In genomic region chr12:108904276-108904653, GRCm38 (mm10) we compare ENCODE assay signal across 11 mouse cellular contexts. TPM values are rescaled to one million over a fixed set of nuclear protein-coding genes. Genes with fewer than 3 reads are reported as not detected.
DNase-seq lines count a peak whose midpoint lies in the region; ATAC-seq and TF ChIP-seq lines count a peak whose summit lies in the region.
"Had no signal": no experiment of that assay in that cellular context is flagged by ENCODE, and none has a peak within 500 bp of the region (broad histone marks: within the 10 kb centered on the region; RNA-seq: fewer than 3 reads in every experiment).

No protein-coding gene starts in this region.

- H3K9ac ChIP-seq in forebrain, embryonic 16.5 days (replicated peaks; ENCODE audit: low read depth, low read length): peak overlapping the region; percentile 20; the same call in 1 of the 2 replicates
- no peak overlapping the region for H3K9ac ChIP-seq in forebrain, embryonic 15.5 days (replicated peaks)
- H3K9ac ChIP-seq in hindbrain, embryonic 15.5 days: no peak overlapping the region
- 0 out of 2 replicates have a peak overlapping the region, but pooled peaks have one; percentile 29 for H3K9ac ChIP-seq in midbrain, postnatal 0 days (replicated peaks; ENCODE audit: low read length, poor library complexity, severe bottlenecking)
- H3K9ac ChIP-seq: liver, embryonic 14.5 days; neural tube, embryonic 12.5 days had no signal

- no peak overlapping the region for H3K4me2 ChIP-seq in forebrain, embryonic 16.5 days (ENCODE audit: low read length)
- no peak overlapping the region for H3K4me2 ChIP-seq in forebrain, embryonic 15.5 days (replicated peaks)
- no peak overlapping the region; the same call in 1 of the 2 replicates for H3K4me2 ChIP-seq in hindbrain, embryonic 15.5 days
- peak overlapping the region; percentile 24; the same call in 1 of the 2 replicates for H3K4me2 ChIP-seq in midbrain, postnatal 0 days (ENCODE audit: low read depth, low read length, poor library complexity, severe bottlenecking)
- H3K4me2 ChIP-seq: heart, embryonic 11.5 days; neural tube, embryonic 12.5 days had no signal

- H3K9me3 ChIP-seq in forebrain, embryonic 16.5 days (ENCODE audit: control insufficient read depth, low read length): no peaks in the 10 kb centered on the region
- no peaks in the 10 kb centered on the region for H3K9me3 ChIP-seq in forebrain, embryonic 15.5 days
- H3K9me3 ChIP-seq in hindbrain, embryonic 15.5 days: no peaks in the 10 kb centered on the region
- H3K9me3 ChIP-seq in midbrain, postnatal 0 days (ENCODE audit: low read length): no peaks in the 10 kb centered on the region
- H3K9me3 ChIP-seq: neural tube, embryonic 12.5 days had no signal

- intact Hi-C loops in heart, postnatal 36 days (cut with DNase I): loop anchor here (5.0 kb wide), 2 partner anchors 88 to 1493 kb away; no protein-coding TSS in a partner anchor

- H3K4me1 ChIP-seq in forebrain, embryonic 16.5 days (replicated peaks; ENCODE audit: control insufficient read depth, insufficient read depth, low read length): peaks cover 27% of the 10 kb centered on the region
- H3K4me1 ChIP-seq in forebrain, embryonic 15.5 days: peaks cover 29% of the 10 kb centered on the region
- peaks cover 49% of the 10 kb centered on the region for H3K4me1 ChIP-seq in hindbrain, embryonic 15.5 days (replicated peaks)
- H3K4me1 ChIP-seq in midbrain, postnatal 0 days (ENCODE audit: insufficient read depth, low read length): peaks cover 4% of the 10 kb centered on the region

- no peak for TF ChIP-seq CTCF in midbrain, postnatal 0 days (IDR thresholded peaks at IDR 0.05)

- DNase-seq in adrenal gland, postnatal 25 days: peak; percentile 14
- DNase-seq in midbrain, postnatal 0 days (ENCODE audit: low spot score): no peak
- DNase-seq in thymus, postnatal 4 days: no peak
- no peak for DNase-seq in frontal cortex, adult 2 months (ENCODE audit: extremely low spot score in 1 of 2, low spot score in 1 of 2)
- no peak for DNase-seq in heart, postnatal 36 days

- no peaks in the 10 kb centered on the region for H3K27me3 ChIP-seq in forebrain, embryonic 16.5 days (replicated peaks; ENCODE audit: control insufficient read depth, insufficient read depth, low read length)
- no peaks in the 10 kb centered on the region for H3K27me3 ChIP-seq in forebrain, embryonic 15.5 days
- H3K27me3 ChIP-seq in hindbrain, embryonic 15.5 days: no peaks in the 10 kb centered on the region
- no peaks in the 10 kb centered on the region for H3K27me3 ChIP-seq in midbrain, postnatal 0 days (ENCODE audit: insufficient read depth, low read length)
- H3K27me3 ChIP-seq: neural tube, embryonic 12.5 days had no signal

- H3K27ac ChIP-seq in forebrain, embryonic 16.5 days (ENCODE audit: low read length): no peak overlapping the region
- no peak overlapping the region for H3K27ac ChIP-seq in forebrain, embryonic 15.5 days (replicated peaks)
- peak overlapping the region; percentile 45 for H3K27ac ChIP-seq in hindbrain, embryonic 15.5 days (replicated peaks)
- H3K27ac ChIP-seq in midbrain, postnatal 0 days (ENCODE audit: low read depth, low read length): no peak overlapping the region
- H3K27ac ChIP-seq: liver, embryonic 14.5 days; neural tube, embryonic 12.5 days had no signal

- ATAC-seq in forebrain, embryonic 16.5 days: no peak
- ATAC-seq in forebrain, embryonic 15.5 days (replicated peaks): no peak
- ATAC-seq in hindbrain, embryonic 15.5 days (ENCODE audit: low FRiP score, low read depth): no peak
- ATAC-seq in midbrain, postnatal 0 days (ENCODE audit: low FRiP score): no peak

- WGBS in forebrain, embryonic 16.5 days: 26% methylated on average over 8 of the region's 8 CpGs
- 34% methylated on average over 8 of the region's 8 CpGs for WGBS in forebrain, embryonic 15.5 days
- WGBS in hindbrain, embryonic 15.5 days: 32% methylated on average over 8 of the region's 8 CpGs
- WGBS in midbrain, postnatal 0 days: 28% methylated on average over 8 of the region's 8 CpGs

- H3K4me3 ChIP-seq in forebrain, embryonic 16.5 days (replicated peaks; ENCODE audit: low read length): no peak overlapping the region
- H3K4me3 ChIP-seq in forebrain, embryonic 15.5 days: no peak overlapping the region
- H3K4me3 ChIP-seq in hindbrain, embryonic 15.5 days: no peak overlapping the region
- H3K4me3 ChIP-seq in midbrain, postnatal 0 days (ENCODE audit: low read depth, low read length): no peak overlapping the region
- H3K4me3 ChIP-seq: neural tube, embryonic 12.5 days had no signal

- no peaks in the 10 kb centered on the region for H3K36me3 ChIP-seq in forebrain, embryonic 16.5 days (ENCODE audit: control insufficient read depth, insufficient read depth)
- no peaks in the 10 kb centered on the region for H3K36me3 ChIP-seq in forebrain, embryonic 15.5 days
- H3K36me3 ChIP-seq in hindbrain, embryonic 15.5 days: no peaks in the 10 kb centered on the region
- H3K36me3 ChIP-seq in midbrain, postnatal 0 days (ENCODE audit: insufficient read depth, low read length): no peaks in the 10 kb centered on the region
- H3K36me3 ChIP-seq: neural tube, embryonic 12.5 days had no signal

RNA-seq across cellular contexts. Expression of gene Wars, which starts 10.3 kb away (rescaled TPM):
- polyA plus RNA-seq in forebrain, embryonic 16.5 days (2015; fragmentation: Nextera tagmentation; extraction: Ambion mirVana): 113 and 114 TPM in 2 replicates
- 104 and 107 TPM in 2 replicates for polyA plus RNA-seq in forebrain, embryonic 15.5 days (2015; fragmentation: Nextera tagmentation; extraction: Ambion mirVana)
- total RNA-seq in adrenal gland, postnatal 25 days (2021): 54.6 and 64.0 TPM in 2 replicates
- 101 and 105 TPM in 2 replicates for polyA plus RNA-seq in hindbrain, embryonic 15.5 days (2015; fragmentation: Nextera tagmentation; extraction: Ambion mirVana)
- 108 and 142 TPM in 2 replicates for total RNA-seq in midbrain, postnatal 0 days (2014; rRNA removed)
- polyA plus RNA-seq in midbrain, postnatal 0 days (2015; fragmentation: Nextera tagmentation; extraction: Ambion mirVana): 97.3 and 99.1 TPM in 2 replicates
- polyA plus RNA-seq in frontal cortex, adult 2 months (2012; rRNA removed): 93.5 and 97.7 TPM in 2 replicates
- 10 to 100 TPM; 32.5 to 40.6 TPM for total RNA-seq in heart, postnatal 36 days (2021)

RNA-seq across cellular contexts. Expression of gene Wdr25, which starts 10.8 kb away (rescaled TPM):
- 8.6 and 9.1 TPM in 2 replicates for polyA plus RNA-seq in forebrain, embryonic 16.5 days (2015; fragmentation: Nextera tagmentation; extraction: Ambion mirVana)
- polyA plus RNA-seq in forebrain, embryonic 15.5 days (2015; fragmentation: Nextera tagmentation; extraction: Ambion mirVana): 6.4 and 9.5 TPM in 2 replicates
- 7.9 and 8.4 TPM in 2 replicates for total RNA-seq in adrenal gland, postnatal 25 days (2021)
- polyA plus RNA-seq in hindbrain, embryonic 15.5 days (2015; fragmentation: Nextera tagmentation; extraction: Ambion mirVana): 4.6 and 6.0 TPM in 2 replicates
- total RNA-seq in midbrain, postnatal 0 days (2014; rRNA removed): 5.2 and 6.5 TPM in 2 replicates
- 5.1 and 6.1 TPM in 2 replicates for polyA plus RNA-seq in midbrain, postnatal 0 days (2015; fragmentation: Nextera tagmentation; extraction: Ambion mirVana)
- polyA plus RNA-seq in frontal cortex, adult 2 months (2012; rRNA removed): 17.4 and 20.0 TPM in 2 replicates
- total RNA-seq in heart, postnatal 36 days (2021): 1 to 10 TPM; 3.8 to 4.3 TPM

Comparison
In these comparisons a context has a peak if more than half of its experiments do, and no peak if none do; other contexts are left out.
1. H3K9ac ChIP-seq: peak in forebrain, embryonic 16.5 days (single experiment) and midbrain, postnatal 0 days (single experiment); none in forebrain, embryonic 15.5 days (single experiment) and hindbrain, embryonic 15.5 days (single experiment).